Mouse (Mus musculus) urinary bladder, adult 18-20 months (tissue): ENCODE results near the gene Pex7.

Source experiments
- DNase-seq, 2 experiments: peaks; one replicate each; pipeline ENCODE4 v3.0.0; 2022; ENCODE audit warnings: low spot score in 2 of 2, mixed read lengths in 2 of 2

The Pex7 gene

GRCm38 (mm10) chr10:19880437-19880836, 27.1 kb downstream of the Pex7 start:
- DNase-seq: no peak

GRCm38 (mm10) chr10:19879161-19879560, 28.3 kb downstream of the Pex7 start:
- no peak for DNase-seq

GRCm38 (mm10) chr10:19877679-19878078, 29.8 kb downstream of the Pex7 start:
- DNase-seq: no peak

GRCm38 (mm10) chr10:19877257-19877656, 30.2 kb downstream of the Pex7 start:
- DNase-seq: peak; percentile 19 to 23

- no peak for DNase-seq
These were observed 30.8 kb downstream of the Pex7 start for GRCm38 (mm10) chr10:19876669-19877068.

- no peak for DNase-seq
These were observed 32.1 kb downstream of the Pex7 start for GRCm38 (mm10) chr10:19875346-19875745.

- DNase-seq: no peak
These were observed 51.7 kb downstream of the Pex7 start for GRCm38 (mm10) chr10:19855597-19856306.

GRCm38 (mm10) chr10:19853609-19854008, 53.9 kb downstream of the Pex7 start:
- DNase-seq: no peak

- no peak for DNase-seq
These were observed 54.7 kb downstream of the Pex7 start for GRCm38 (mm10) chr10:19852776-19853175.

- DNase-seq: peak in 1 of 2 experiments; percentile 21
These were observed 56.3 kb downstream of the Pex7 start, which contains the start of gene Slc35d3 for GRCm38 (mm10) chr10:19850998-19851691. Slc35d3 (minus strand) TSS chr10:19851459.

GRCm38 (mm10) chr10:19850544-19850997, 56.9 kb downstream of the Pex7 start:
- DNase-seq: peak in 1 of 2 experiments; percentile 22

GRCm38 (mm10) chr10:19849771-19850365, 57.6 kb downstream of the Pex7 start:
- DNase-seq: no peak

GRCm38 (mm10) chr10:19848928-19849770, 58.3 kb downstream of the Pex7 start:
- DNase-seq: peak in 1 of 2 experiments; percentile 11

GRCm38 (mm10) chr10:19839836-19840235, 67.7 kb downstream of the Pex7 start:
- no peak for DNase-seq

- no peak for DNase-seq
These were observed 71.4 kb downstream of the Pex7 start for GRCm38 (mm10) chr10:19835887-19836710.

- DNase-seq: no peak
These were observed 73.3 kb downstream of the Pex7 start for GRCm38 (mm10) chr10:19834222-19834621.

GRCm38 (mm10) chr10:19831072-19831849, 76.2 kb downstream of the Pex7 start:
- no peak for DNase-seq

GRCm38 (mm10) chr10:19820986-19821385, 86.5 kb downstream of the Pex7 start:
- DNase-seq: no peak

- DNase-seq: no peak
These were observed 88.7 kb downstream of the Pex7 start for GRCm38 (mm10) chr10:19818723-19819355.
